Mouse (Mus musculus) embryonic fibroblast, embryonic 13.5 days (primary cell): ENCODE data around the gene Zic5. TPM values are rescaled to one million over a fixed set of nuclear protein-coding genes. Genes with fewer than 3 reads are reported as not detected.
"Not testable (repeated sequence)": the region's sequence is repeated elsewhere in the genome, so short reads cannot be mapped to it uniquely, and the experiment has no call there.

Source experiments
- H3K27ac ChIP-seq: 2 replicates; pipeline ENCODE4 v1.5.1; 2012; ENCODE audit warnings: low read length, control low read depth, inconsistent platforms; ENCODE audit not compliant: insufficient read depth
- H3K4me1 ChIP-seq: 2 replicates; pipeline ENCODE4 v1.6.1; 2011; ENCODE audit warnings: low read length; ENCODE audit not compliant: control insufficient read depth, insufficient read depth
- H3K4me3 ChIP-seq: 2 replicates; pipeline ENCODE4 v1.5.1; 2011; ENCODE audit warnings: mild to moderate bottlenecking, control low read depth, low read length; ENCODE audit not compliant: insufficient read depth
- CTCF ChIP-seq: IDR thresholded peaks from 2 replicates; pipeline ENCODE4 v1.5.1; 2011; ENCODE audit warnings: mild to moderate bottlenecking, control low read depth, low read length, moderate library complexity, borderline replicate concordance; ENCODE audit not compliant: insufficient read depth
- POLR2A ChIP-seq: IDR thresholded peaks from 2 replicates; pipeline ENCODE4 v1.6.1; 2011; ENCODE audit warnings: low read depth, mild to moderate bottlenecking, control low read depth, low read length, moderate library complexity
- polyA plus RNA-seq: library from polyadenylated mRNA; stranded (reverse); fragments of >200 nt; gene quantifications from 2 replicates; pipeline ENCODE4 v1.2.4, GENCODE M21; 2011; ENCODE audit warnings: low read depth; ENCODE audit not compliant: missing spikeins, insufficient read length

Gene Zic5
- polyA plus RNA-seq, 1 experiment, result 0.93 TPM

GRCm38 (mm10) chr14:122463080-122463691 lies 2.3 kb downstream of the Zic5 start:
- Histone ChIP-seq H3K4me1 (no peaks in the 10 kb centered on the region), H3K4me3 (peak overlapping the region; percentile 26; the same call in 1 of the 2 replicates), H3K27ac (no peak overlapping the region)
- TF ChIP-seq CTCF (no peak), POLR2A (no peak)

DNA sequence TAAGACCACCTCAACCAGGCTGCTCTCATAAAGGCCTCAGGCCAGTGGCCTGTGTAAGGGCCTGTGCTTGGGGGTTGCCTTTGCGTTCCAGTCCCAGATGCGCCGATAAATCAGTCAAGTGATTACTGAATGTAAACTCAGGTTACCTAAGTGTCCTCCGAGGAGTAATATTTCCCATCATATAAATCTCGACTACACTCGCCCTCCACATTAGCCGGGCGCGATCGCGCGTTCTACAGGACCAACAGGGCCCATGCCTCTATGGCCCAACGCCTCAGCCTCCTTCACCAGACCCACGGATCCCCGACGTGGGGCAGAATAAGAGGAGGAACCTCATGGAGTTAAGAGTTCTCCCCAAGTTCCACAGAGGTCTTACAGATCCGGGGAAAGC lies 2.8 kb downstream of the Zic5 start:
- H3K4me3 ChIP-seq, result no peak overlapping the region
- H3K4me1 ChIP-seq, result no peaks in the 10 kb centered on the region
- H3K27ac ChIP-seq, result no peak overlapping the region
- TF ChIP-seq CTCF, result no peak
- TF ChIP-seq POLR2A, result no peak

GRCm38 (mm10) chr14:122461966-122462365 lies 3.5 kb downstream of the Zic5 start:
- no peak for TF ChIP-seq POLR2A
- no peak for TF ChIP-seq CTCF
- H3K4me1 ChIP-seq, result no peaks in the 10 kb centered on the region
- no peak overlapping the region for H3K4me3 ChIP-seq
- H3K27ac ChIP-seq, result no peak overlapping the region

- Histone ChIP-seq H3K4me3 (no peak overlapping the region), H3K27ac (no peak overlapping the region), H3K4me1 (no peaks in the 10 kb centered on the region)
- no peak for TF ChIP-seq POLR2A
- no peak for TF ChIP-seq CTCF
Measured at GRCm38 (mm10) chr14:122461500-122461899, 4.0 kb downstream of the Zic5 start.

DNA sequence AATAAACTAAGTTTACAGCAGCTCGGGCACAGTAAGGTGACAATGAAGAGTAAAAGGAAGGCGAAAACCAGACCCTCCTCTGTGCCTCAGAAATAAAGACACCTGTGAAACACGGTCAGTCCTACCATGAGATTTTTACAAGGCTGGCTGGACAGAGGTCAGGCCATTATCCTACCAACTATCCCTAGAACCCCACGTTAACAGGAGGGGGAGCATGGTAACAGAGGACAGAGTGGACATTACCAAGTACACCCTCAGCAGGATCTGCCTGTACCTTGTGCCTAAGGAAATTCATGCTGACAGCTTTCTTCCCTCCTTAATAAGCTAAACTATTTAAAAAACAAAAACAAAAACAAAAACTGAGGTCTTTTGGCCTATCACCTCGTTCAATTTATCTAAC lies 5.3 kb downstream of the Zic5 start:
- TF ChIP-seq POLR2A (no peak), CTCF (no peak)
- Histone ChIP-seq H3K4me3 (no peak overlapping the region), H3K27ac (no peak overlapping the region), H3K4me1 (no peaks in the 10 kb centered on the region)

- no peaks in the 10 kb centered on the region for H3K4me1 ChIP-seq
- H3K4me3 ChIP-seq, result no peak overlapping the region
- no peak for TF ChIP-seq POLR2A
- no peak for TF ChIP-seq CTCF
- H3K27ac ChIP-seq, result no peak overlapping the region
Measured at GRCm38 (mm10) chr14:122459776-122460175, 5.7 kb downstream of the Zic5 start.

DNA sequence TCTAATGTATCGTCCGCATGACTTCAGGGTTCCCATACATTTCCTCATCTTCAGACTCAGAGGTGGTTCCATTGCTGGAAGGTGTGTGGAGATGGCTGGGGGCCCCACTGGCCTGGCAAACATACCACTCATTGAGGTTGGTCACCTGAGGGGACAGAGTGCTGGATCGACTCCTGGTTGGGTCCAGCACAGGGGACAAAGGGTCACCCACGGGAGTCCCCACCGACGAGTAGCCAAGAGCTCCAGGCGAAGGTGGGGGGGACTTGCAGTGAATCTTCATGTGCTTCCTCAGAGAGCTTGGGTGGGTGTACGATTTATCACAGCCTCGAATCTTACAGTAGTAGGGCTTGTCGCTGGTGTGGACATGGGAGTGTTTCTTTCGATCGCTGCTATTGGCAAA lies 6.1 kb downstream of the Zic5 start:
- H3K4me1 ChIP-seq, H3K27ac ChIP-seq, H3K4me3 ChIP-seq: not testable (repeated sequence)

GRCm38 (mm10) chr14:122455562-122455958 lies 9.9 kb downstream of the Zic5 start:
- Histone ChIP-seq H3K27ac (no peak overlapping the region), H3K4me1 (no peaks in the 10 kb centered on the region), H3K4me3 (no peak overlapping the region)
- no peak for TF ChIP-seq POLR2A

DNA sequence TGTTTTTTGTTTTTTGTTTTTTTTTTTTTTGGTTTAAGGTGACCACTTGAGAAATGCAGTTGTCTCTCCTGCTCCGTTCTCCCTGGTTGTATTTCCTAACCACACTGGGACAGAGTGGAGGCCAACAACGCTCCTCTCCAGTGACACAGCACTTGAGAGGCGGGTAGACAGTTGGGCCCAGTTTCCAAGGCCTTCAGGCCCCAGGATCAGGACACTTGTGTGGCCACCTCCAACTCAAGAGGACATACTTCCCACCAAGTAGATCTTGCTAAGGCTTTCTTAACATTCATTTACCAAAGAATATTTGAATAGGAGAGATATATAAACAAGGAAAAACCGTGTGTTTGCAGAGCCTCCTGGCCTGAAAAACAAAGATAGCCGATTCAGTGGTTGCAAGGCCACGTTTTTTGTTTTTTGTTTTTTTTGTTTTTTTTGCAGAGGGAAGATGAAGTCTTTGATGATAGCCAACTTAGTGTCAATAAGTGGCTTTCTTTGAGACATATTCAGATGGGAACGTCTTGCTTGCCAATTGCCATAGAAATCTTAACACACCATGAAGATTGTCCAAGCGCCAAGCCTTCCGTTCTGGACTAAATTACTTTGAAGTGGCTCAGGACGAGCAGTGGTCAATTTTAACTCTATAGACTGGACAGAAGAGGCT lies 10.4 kb downstream of the Zic5 start:
- no peak overlapping the region for H3K4me3 ChIP-seq

DNA sequence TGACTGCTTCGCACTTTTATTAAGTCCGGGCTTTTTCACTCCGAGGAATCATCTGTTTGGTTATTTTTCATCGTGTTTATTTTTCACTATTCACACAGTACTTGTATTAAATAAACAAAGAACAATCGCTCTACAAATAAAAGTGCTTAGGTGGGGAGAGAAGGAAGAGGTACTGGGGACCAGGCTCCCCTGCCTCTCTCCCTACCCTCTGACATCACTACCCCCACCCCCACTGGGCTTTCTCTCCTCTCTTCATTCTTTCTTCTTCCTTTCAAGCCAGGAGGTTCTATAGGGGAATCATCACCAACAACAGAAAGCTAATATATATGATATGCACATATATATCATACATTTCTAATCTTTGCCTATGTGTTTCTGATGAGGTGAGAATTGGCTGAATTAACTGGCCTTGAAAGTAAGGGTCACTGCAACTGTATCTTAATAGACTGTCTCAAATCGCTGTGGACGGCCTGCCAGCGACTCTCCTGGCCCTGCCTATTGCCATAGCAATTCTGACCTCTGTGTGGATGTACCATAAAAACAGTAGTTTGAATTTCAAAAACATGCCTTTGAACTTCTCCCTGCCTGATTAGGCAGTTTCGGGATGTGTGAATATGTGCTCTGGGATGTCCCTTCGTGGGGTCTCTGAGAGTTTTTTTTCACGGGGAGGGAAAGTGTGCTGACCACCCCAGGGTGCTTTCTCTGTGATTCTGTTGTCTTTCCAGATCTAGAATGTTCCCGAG lies 11.3 kb downstream of the Zic5 start:
- Histone ChIP-seq H3K4me1 (no peaks in the 10 kb centered on the region), H3K4me3 (no peak overlapping the region), H3K27ac (no peak overlapping the region)
- no peak for TF ChIP-seq CTCF
- no peak for TF ChIP-seq POLR2A

More for the DNA sequence above, 10.4 kb downstream of the Zic5 start:
- no peak overlapping the region for H3K27ac ChIP-seq
- H3K4me1 ChIP-seq, result no peaks in the 10 kb centered on the region
- TF ChIP-seq CTCF, result no peak
